Mouse (Mus musculus): ENCODE measurements around the gene Zfp661. TPM values are rescaled to one million over a fixed set of nuclear protein-coding genes. Genes with fewer than 3 reads are reported as not detected.
A peak's percentile ranks its signal among the peaks of the same experiment; 100 is the strongest.
"Not testable (repeated sequence)": the region's sequence is repeated elsewhere in the genome, so short reads cannot be mapped to it uniquely, and the experiment has no call there.

The Zfp661 gene
- 2.1 TPM in 2 replicates for polyA plus RNA-seq (2012; ENCODE audit: insufficient read depth, insufficient read length, missing spikeins)

GRCm38 (mm10) chr2:127586694-127587513, at the start of gene Zfp661, which contains the start of gene Mrps5:
Zfp661 (minus strand) TSS chr2:127587094.
Mrps5 (plus strand) TSS chr2:127587222.
- Histone ChIP-seq H3K4me3 (ENCODE audit: insufficient read depth, low read depth, low read length) (peak within 1 kb of the TSS; percentile 69), H3K4me1 (ENCODE audit: control insufficient read depth, insufficient read depth, insufficient read length, low read length) (peaks cover 2% of the 10 kb centered on the region; the same call in 1 of the 2 replicates), H3K27ac (replicated peaks; ENCODE audit: low read depth, low read length) (peak within 1 kb of the TSS; percentile 92)

GRCm38 (mm10) chr2:127635581-127635980, 48.7 kb upstream of the Zfp661 start:
- Histone ChIP-seq H3K4me3 (ENCODE audit: insufficient read depth, low read depth, low read length) (no peak overlapping the region), H3K4me1 (ENCODE audit: control insufficient read depth, insufficient read depth, insufficient read length, low read length) (no peaks in the 10 kb centered on the region), H3K27ac (replicated peaks; ENCODE audit: low read depth, low read length) (no peak overlapping the region)

DNA sequence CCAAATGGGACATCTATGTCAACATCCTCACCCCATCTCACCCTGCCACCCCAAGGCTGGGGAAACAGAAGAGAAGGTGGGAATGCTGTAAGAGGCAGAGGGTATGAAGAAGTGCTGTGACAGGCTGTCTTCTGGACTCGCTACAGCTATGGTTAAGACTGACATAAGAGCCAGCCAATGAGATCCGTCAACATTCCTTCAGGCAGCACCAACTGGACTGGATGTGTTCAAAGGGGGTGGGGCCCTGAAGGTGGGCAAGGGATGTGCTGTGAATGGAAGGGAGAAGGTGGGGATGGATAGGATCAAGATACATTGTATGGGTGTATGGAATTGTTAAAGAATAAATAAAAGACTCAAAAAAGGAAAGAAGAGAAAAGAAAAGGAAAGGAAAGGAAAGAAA, 45.7 kb upstream of the Zfp661 start:
- no peaks in the 10 kb centered on the region for H3K4me1 ChIP-seq (ENCODE audit: control insufficient read depth, insufficient read depth, insufficient read length, low read length)
- H3K4me3 ChIP-seq (ENCODE audit: insufficient read depth, low read depth, low read length), result no peak overlapping the region
- no peak overlapping the region for H3K27ac ChIP-seq (replicated peaks; ENCODE audit: low read depth, low read length)

- Histone ChIP-seq H3K4me1 (ENCODE audit: control insufficient read depth, insufficient read depth, insufficient read length, low read length) (no peaks in the 10 kb centered on the region), H3K4me3 (ENCODE audit: insufficient read depth, low read depth, low read length) (no peak overlapping the region), H3K27ac (replicated peaks; ENCODE audit: low read depth, low read length) (no peak overlapping the region)
Measured at GRCm38 (mm10) chr2:127627990-127628570, 41.2 kb upstream of the Zfp661 start.

GRCm38 (mm10) chr2:127627354-127627753, 40.5 kb upstream of the Zfp661 start:
- Histone ChIP-seq H3K4me3 (ENCODE audit: insufficient read depth, low read depth, low read length) (no peak overlapping the region), H3K4me1 (ENCODE audit: control insufficient read depth, insufficient read depth, insufficient read length, low read length) (no peaks in the 10 kb centered on the region), H3K27ac (replicated peaks; ENCODE audit: low read depth, low read length) (no peak overlapping the region)

- no peak overlapping the region for H3K4me3 ChIP-seq (ENCODE audit: insufficient read depth, low read depth, low read length)
- no peaks in the 10 kb centered on the region for H3K4me1 ChIP-seq (ENCODE audit: control insufficient read depth, insufficient read depth, insufficient read length, low read length)
- H3K27ac ChIP-seq (replicated peaks; ENCODE audit: low read depth, low read length), result no peak overlapping the region
Measured at GRCm38 (mm10) chr2:127625659-127626058, 38.8 kb upstream of the Zfp661 start.

- Histone ChIP-seq H3K4me1 (ENCODE audit: control insufficient read depth, insufficient read depth, insufficient read length, low read length) (no peaks in the 10 kb centered on the region), H3K27ac (replicated peaks; ENCODE audit: low read depth, low read length) (no peak overlapping the region), H3K4me3 (ENCODE audit: insufficient read depth, low read depth, low read length) (no peak overlapping the region)
Measured at GRCm38 (mm10) chr2:127624786-127625185, 37.9 kb upstream of the Zfp661 start.

DNA sequence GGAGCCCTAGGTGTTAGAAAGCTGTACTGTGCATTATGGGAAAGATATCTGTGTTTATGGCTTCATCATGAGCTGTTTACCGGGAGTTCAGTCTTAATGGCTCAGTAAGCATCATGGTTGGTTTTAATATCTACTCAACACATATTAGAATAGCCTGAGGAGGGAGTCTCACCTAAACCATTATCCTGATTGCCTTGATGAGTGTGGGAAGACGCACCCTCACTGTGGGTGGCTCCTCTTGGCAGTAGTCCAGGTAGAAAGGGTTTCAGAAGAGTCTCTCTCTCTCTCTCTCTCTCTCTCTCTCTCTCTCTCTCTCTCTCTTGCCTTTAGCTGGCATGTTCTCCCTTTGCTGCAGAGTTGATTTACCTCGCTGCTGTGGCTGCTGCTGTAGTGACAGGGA, 35.2 kb upstream of the Zfp661 start:
- Histone ChIP-seq H3K4me3 (ENCODE audit: insufficient read depth, low read depth, low read length) (no peak overlapping the region), H3K4me1 (ENCODE audit: control insufficient read depth, insufficient read depth, insufficient read length, low read length) (no peaks in the 10 kb centered on the region), H3K27ac (replicated peaks; ENCODE audit: low read depth, low read length) (no peak overlapping the region)

GRCm38 (mm10) chr2:127619311-127619710, 32.4 kb upstream of the Zfp661 start:
- no peak overlapping the region for H3K4me3 ChIP-seq (ENCODE audit: insufficient read depth, low read depth, low read length)
- no peak overlapping the region for H3K27ac ChIP-seq (replicated peaks; ENCODE audit: low read depth, low read length)
- no peaks in the 10 kb centered on the region for H3K4me1 ChIP-seq (ENCODE audit: control insufficient read depth, insufficient read depth, insufficient read length, low read length)

- H3K27ac ChIP-seq (replicated peaks; ENCODE audit: low read depth, low read length), result no peak overlapping the region
Measured at GRCm38 (mm10) chr2:127612288-127612687, 25.4 kb upstream of the Zfp661 start.

GRCm38 (mm10) chr2:127611386-127611785, 24.5 kb upstream of the Zfp661 start:
- no peak overlapping the region for H3K4me3 ChIP-seq (ENCODE audit: insufficient read depth, low read depth, low read length)
- no peaks in the 10 kb centered on the region for H3K4me1 ChIP-seq (ENCODE audit: control insufficient read depth, insufficient read depth, insufficient read length, low read length)
- no peak overlapping the region for H3K27ac ChIP-seq (replicated peaks; ENCODE audit: low read depth, low read length)

More at GRCm38 (mm10) chr2:127612288-127612687, 25.4 kb upstream of the Zfp661 start:
- Histone ChIP-seq H3K4me3 (ENCODE audit: insufficient read depth, low read depth, low read length) (no peak overlapping the region), H3K4me1 (ENCODE audit: control insufficient read depth, insufficient read depth, insufficient read length, low read length) (no peaks in the 10 kb centered on the region)

GRCm38 (mm10) chr2:127608986-127609385, 22.1 kb upstream of the Zfp661 start:
- H3K4me3 ChIP-seq (ENCODE audit: insufficient read depth, low read depth, low read length), result no peak overlapping the region
- no peak overlapping the region for H3K27ac ChIP-seq (replicated peaks; ENCODE audit: low read depth, low read length)
- H3K4me1 ChIP-seq (ENCODE audit: control insufficient read depth, insufficient read depth, insufficient read length, low read length), result no peaks in the 10 kb centered on the region

GRCm38 (mm10) chr2:127608234-127608633, 21.3 kb upstream of the Zfp661 start:
- Histone ChIP-seq H3K4me1 (ENCODE audit: control insufficient read depth, insufficient read depth, insufficient read length, low read length) (no peaks in the 10 kb centered on the region), H3K27ac (replicated peaks; ENCODE audit: low read depth, low read length) (no peak overlapping the region), H3K4me3 (ENCODE audit: insufficient read depth, low read depth, low read length) (no peak overlapping the region)

DNA sequence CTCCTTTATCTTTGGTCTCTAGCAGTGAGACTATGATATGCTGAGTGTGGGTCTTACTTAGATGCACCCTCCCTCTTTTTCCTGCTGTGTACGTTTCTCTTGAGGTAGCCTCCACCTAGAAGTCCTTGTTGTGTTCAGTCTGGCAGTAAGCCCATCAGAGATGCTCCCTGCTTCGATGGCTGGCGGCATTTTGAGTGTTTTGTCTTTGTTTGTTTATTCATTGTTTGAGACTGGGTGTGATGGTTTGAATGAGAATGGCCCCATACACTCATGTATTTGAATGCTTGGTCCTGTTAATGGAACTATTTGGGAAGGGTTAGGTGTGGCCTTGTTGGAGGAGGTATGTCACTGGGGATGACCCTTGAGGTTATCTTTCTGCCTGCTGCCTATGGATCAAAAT, 18.3 kb upstream of the Zfp661 start:
- H3K4me3 ChIP-seq (ENCODE audit: insufficient read depth, low read depth, low read length), result no peak overlapping the region
- no peaks in the 10 kb centered on the region for H3K4me1 ChIP-seq (ENCODE audit: control insufficient read depth, insufficient read depth, insufficient read length, low read length)
- no peak overlapping the region for H3K27ac ChIP-seq (replicated peaks; ENCODE audit: low read depth, low read length)

- H3K4me3 ChIP-seq (ENCODE audit: insufficient read depth, low read depth, low read length); H3K4me1 ChIP-seq (ENCODE audit: control insufficient read depth, insufficient read depth, insufficient read length, low read length); H3K27ac ChIP-seq (replicated peaks; ENCODE audit: low read depth, low read length): not testable (repeated sequence)
Measured at GRCm38 (mm10) chr2:127603383-127603782, 16.5 kb upstream of the Zfp661 start.

DNA sequence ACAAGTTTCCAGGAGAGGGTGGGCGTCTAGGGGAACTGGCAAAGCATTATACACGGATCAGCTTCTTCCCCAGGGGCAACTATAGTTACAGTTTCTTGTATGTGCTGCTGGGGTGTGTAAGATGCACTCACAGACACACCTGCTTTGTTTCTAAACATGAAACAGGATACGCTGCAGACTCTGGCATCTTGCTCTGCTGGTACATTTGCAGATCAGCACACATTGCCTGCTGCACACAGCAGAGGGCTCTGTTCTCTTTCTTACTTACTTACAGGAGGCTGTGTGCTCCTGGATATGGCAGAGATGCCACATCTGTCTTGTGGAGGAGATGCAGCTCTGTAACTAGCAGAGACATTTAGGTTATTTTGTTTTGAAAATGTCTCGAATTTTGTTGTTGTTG, 3.9 kb upstream of the Zfp661 start:
- no peak overlapping the region for H3K27ac ChIP-seq (replicated peaks; ENCODE audit: low read depth, low read length)
- no peak overlapping the region for H3K4me3 ChIP-seq (ENCODE audit: insufficient read depth, low read depth, low read length)

More for the DNA sequence above, 3.9 kb upstream of the Zfp661 start:
- H3K4me1 ChIP-seq (ENCODE audit: control insufficient read depth, insufficient read depth, insufficient read length, low read length), result peaks cover 2% of the 10 kb centered on the region; the same call in 1 of the 2 replicates

Measured in brown adipose tissue, adult 24 weeks (tissue).